18 mouse cellular contexts compared by ENCODE assay signal in the genomic region with DNA sequence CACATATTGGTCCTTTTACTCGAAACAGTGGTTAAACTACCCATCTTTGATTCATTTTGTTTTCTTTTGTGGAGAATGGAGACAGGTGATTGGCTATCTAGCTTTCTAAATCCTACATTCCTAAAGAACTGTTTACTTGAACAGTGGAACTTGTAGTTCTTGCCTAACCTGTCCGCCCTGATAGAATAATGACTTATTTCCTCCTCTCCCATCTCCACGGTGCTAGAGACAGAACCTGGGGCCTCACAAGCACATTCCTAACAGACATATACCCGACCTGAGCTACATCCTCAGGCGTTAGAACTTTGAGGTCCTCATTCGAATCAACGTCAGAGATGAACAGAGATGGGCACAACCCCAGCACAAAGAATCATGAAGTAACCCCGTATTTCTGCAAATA.
"Had no signal": no experiment of that assay in that cellular context is flagged by ENCODE, and none has a peak within 500 bp of the region (broad histone marks: within the 10 kb centered on the region; RNA-seq: fewer than 3 reads in every experiment).

No protein-coding gene starts in this region.

- ATAC-seq: liver, postnatal 0 days; midbrain, embryonic 13.5 days; midbrain, embryonic 15.5 days had no signal

- H3K4me3 ChIP-seq: liver, embryonic 15.5 days; lung, embryonic 15.5 days; megakaryocyte, embryonic 14.5 days; midbrain, embryonic 13.5 days; midbrain, embryonic 15.5 days; neural tube, embryonic 12.5 days; stomach, embryonic 15.5 days had no signal

- DNase-seq: liver, postnatal 0 days; lung, adult 2 months; lung, postnatal 10 days; lung, postnatal 36 days; right cerebral cortex, postnatal 14 days; thymus, adult 2 months; thymus, postnatal 25 days; thymus, postnatal 4 days had no signal

- H3K9me3 ChIP-seq: liver, embryonic 15.5 days; lung, embryonic 15.5 days; midbrain, embryonic 13.5 days; midbrain, embryonic 15.5 days; neural tube, embryonic 12.5 days; stomach, embryonic 15.5 days had no signal

- H3K27me3 ChIP-seq: lung, embryonic 15.5 days; midbrain, embryonic 15.5 days; neural tube, embryonic 12.5 days; stomach, embryonic 15.5 days had no signal

- H3K4me2 ChIP-seq: liver, embryonic 15.5 days; lung, embryonic 15.5 days; midbrain, embryonic 11.5 days; midbrain, embryonic 13.5 days; midbrain, embryonic 15.5 days; neural tube, embryonic 12.5 days; stomach, embryonic 15.5 days had no signal

- H3K27ac ChIP-seq: liver, embryonic 15.5 days; lung, embryonic 15.5 days; macrophage; midbrain, embryonic 13.5 days; midbrain, embryonic 15.5 days; neural tube, embryonic 12.5 days; stomach, embryonic 15.5 days; stomach, postnatal 0 days had no signal

- H3K9ac ChIP-seq: liver, embryonic 15.5 days; liver, postnatal 0 days; lung, embryonic 15.5 days; midbrain, embryonic 13.5 days; midbrain, embryonic 15.5 days; neural tube, embryonic 12.5 days; stomach, embryonic 15.5 days had no signal

- H3K4me1 ChIP-seq: midbrain, embryonic 15.5 days; neural tube, embryonic 12.5 days had no signal

- H3K36me3 ChIP-seq: liver, embryonic 15.5 days; midbrain, embryonic 13.5 days; midbrain, embryonic 15.5 days; neural tube, embryonic 12.5 days; stomach, embryonic 15.5 days had no signal
